Mouse (Mus musculus) embryo, embryonic 10.5 days (tissue): ENCODE measurements around the gene Rnf26.
"Not testable (repeated sequence)": the region's sequence is repeated elsewhere in the genome, so short reads cannot be mapped to it uniquely, and the experiment has no call there.

Experiments
- DNase-seq: peaks from one replicate; pipeline ENCODE4 v3.0.0-alpha.2; 2015; ENCODE audit warnings: low spot score

Gene Rnf26

GRCm38 (mm10) chr9:44125026-44125425 is 11.7 kb upstream of the Rnf26 start:
- no peak for DNase-seq

DNA sequence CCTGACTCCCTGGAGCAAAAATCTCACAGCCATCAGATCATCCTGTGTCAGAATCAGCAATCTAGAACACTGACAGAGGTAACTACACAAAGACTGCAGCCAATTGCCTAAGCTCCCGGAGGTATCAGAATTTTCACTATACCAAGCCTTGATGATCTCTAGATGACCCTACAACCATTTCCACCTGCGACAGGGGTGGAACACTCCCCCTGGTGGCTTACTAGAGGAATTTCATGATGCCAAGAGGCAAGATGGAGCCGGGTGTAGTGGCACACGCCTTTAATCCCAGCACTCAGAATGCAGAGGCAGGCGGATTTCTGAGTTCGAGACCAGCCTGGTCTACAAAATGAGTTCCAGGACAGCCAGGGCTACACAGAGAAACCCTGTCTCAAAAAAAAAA is 11.0 kb upstream of the Rnf26 start:
- DNase-seq, result no peak

DNA sequence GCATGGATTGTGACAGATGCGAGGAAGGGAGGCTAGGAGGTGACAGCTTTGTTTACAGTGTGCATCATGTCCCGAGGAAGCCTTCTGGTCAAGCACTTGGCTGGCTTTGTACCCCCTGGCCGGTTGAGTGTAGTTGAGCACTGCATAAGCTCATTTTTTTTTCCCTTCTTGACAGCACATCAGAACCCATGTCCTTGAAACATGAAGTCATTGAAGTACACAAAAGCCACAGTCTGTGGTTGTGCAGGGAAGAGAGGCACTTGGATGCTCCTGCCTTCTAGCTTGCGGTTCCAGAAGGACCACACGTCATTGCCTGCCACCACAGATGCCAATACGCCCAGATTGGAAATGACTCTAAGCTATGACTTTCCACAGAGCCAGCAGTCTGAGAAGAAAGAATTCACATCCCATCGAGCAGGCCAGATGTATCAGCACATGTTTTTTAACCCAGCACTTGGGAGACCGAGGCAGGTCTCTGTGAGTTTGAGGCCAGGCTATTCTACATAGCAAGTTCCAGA is 6.7 kb upstream of the Rnf26 start:
- DNase-seq, result no peak

DNA sequence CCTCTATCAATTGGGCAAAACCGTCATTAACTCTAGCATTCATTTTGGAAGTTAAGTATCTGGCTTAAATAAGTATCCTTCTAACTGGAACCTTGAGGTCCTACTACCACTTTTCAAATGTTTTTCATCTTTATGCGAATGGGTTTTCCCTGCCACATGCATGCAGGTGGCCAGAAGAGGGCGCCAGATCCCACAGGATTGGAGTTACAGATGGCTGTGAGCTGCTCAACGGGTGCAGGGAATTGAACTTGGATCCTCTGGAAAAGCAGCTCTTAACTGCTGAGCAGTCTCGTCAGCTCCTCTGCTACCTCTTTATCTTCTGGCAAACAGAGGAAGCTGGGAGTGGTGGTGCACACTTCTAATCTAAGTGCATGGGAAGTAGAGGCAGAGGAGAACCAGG is 5.7 kb upstream of the Rnf26 start:
- DNase-seq, result no peak

DNA sequence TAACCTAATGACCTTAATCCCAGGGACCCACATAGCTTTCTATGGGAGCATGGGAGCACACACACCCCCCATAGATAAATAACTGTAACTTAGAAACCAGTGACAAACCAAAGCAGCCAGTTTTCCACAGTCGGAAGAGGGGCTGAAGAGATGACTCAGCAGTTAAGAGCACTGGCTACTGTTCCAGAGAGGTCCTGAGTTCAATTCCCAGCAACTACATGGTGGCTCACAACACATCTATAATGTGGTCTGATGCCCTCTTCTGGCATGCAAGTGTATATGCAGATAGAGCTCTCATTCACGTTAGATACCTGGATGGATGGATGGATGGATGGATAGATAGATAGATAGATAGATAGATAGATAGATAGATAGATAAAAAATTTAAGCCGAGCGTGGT is 2.9 kb upstream of the Rnf26 start:
- DNase-seq, result no peak

- DNase-seq, result no peak
Measured at GRCm38 (mm10) chr9:44115599-44115998, 2.3 kb upstream of the Rnf26 start.

GRCm38 (mm10) chr9:44114453-44114852 is 1.1 kb upstream of the Rnf26 start:
- DNase-seq, result no peak

- not testable (repeated sequence) for DNase-seq
Measured at GRCm38 (mm10) chr9:44111909-44112308, 1.4 kb downstream of the Rnf26 start.

GRCm38 (mm10) chr9:44109360-44110095 is 3.8 kb downstream of the Rnf26 start:
- peak; percentile 86 for DNase-seq

DNA sequence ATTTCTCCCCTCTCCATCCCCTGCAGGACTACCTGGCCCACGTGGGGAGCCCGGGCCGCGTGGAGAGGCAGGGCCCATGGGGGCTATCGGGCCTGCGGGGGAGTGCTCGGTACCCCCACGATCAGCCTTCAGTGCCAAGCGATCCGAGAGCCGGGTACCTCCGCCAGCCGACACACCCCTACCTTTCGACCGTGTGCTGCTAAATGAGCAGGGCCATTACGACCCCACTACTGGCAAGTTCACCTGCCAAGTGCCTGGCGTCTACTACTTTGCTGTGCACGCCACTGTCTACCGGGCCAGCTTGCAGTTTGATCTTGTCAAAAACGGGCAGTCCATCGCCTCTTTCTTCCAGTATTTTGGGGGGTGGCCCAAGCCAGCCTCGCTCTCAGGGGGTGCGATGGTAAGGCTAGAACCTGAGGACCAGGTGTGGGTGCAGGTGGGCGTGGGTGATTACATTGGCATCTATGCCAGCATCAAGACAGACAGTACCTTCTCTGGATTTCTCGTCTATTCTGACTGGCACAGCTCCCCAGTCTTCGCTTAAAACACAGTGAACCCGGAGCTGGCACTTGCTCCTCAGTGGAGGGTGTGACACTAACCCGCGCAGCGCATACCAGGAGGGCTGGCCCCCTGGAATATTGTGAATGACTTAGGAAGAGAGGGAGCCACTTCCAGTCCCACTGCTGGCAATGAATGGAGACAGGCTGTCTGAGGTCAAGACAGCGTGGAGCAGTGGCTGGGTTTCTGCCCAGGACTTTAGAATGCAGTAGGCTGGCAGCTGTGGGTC is 4.9 kb downstream of the Rnf26 start:
- DNase-seq, result no peak

DNA sequence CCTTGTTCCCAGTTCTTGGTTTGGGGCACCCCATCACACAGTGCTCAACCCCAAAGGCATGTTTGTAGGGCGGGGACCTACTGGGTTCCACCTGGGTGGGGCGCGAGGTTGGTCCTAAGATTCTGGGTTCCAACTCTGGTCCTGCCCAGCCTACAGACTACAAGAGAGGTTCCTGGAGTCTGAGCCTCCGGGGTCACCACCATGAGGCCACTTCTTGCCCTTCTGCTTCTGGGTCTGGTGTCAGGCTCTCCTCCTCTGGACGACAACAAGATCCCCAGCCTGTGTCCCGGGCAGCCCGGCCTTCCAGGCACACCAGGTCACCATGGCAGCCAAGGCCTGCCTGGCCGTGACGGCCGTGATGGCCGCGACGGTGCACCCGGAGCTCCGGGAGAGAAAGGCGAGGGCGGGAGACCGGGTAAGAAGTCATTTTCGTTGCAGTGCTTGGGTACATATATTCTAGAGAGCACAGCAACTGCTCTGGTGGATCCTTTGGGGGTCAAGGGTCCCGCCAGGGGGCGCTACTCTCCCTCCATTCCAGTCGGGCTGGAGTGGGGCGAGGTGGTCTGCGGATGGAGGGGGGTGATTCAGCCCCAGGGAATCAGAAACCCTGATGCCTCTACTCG is 5.6 kb downstream of the Rnf26 start:
- DNase-seq, result peak; percentile 66

- DNase-seq, result no peak
Measured at GRCm38 (mm10) chr9:44107110-44107509, 6.2 kb downstream of the Rnf26 start, which contains the start of gene C1qtnf5. Gene C1qtnf5, plus strand, starts transcription at chr9:44107245.

DNA sequence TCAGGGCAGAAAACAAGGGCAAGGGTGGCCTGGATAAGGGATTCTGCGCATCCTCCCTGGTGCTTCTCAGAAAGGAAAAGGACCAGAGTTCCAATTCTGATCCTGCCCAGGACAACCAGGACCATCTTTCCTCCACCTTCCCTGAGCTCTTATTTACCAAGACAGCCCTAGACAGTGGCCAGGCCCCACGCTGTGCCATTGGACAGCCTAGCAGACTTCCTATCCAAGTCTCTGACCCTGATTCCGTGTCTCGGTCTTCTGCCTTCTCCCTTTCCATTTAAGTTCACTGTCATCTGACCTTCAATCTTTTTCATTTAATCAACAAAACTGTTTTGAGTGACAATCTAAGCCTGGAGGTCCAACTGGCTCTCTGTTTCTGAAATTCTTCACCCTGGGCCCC is 6.7 kb downstream of the Rnf26 start:
- DNase-seq, result no peak

GRCm38 (mm10) chr9:44106182-44106581 is 7.1 kb downstream of the Rnf26 start:
- no peak for DNase-seq

DNA sequence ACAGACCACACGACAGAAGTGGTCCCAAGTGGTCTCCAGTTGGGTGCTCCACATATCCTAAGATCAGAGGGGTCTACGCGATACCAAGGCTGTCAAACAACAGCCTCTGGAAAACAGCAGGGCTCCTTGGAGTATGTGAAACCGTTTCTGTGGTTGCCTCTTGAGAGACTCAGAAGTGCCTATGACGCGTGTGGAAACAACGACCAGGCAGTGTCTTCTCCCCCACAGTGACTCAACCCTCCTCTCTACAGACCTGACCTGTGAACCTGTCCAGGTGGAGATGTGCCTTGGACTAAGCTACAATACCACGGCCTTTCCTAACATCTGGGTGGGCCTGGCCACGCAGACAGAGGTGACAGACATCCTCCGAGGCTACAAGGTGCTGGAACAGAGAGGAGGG is 7.5 kb downstream of the Rnf26 start:
- no peak for DNase-seq

DNA sequence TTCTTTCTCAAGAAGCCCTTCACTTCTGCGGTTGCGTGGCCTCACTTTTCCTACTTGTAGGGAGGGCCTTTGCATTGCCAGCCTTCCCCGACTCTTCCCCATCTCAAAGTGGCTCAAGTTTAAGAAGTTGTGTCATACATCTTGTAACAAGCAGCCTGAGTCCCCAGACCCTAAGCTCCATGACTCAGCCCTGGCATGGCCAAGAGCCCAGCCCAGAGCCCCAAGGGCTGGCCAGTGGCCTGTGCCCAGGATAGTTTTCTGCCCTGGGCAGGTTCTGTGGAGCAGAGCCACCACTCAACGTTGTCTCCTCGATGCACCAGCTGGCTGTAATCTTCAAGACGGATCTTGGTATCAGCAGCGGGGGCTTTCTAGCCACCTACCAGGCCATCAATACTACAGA is 8.4 kb downstream of the Rnf26 start:
- DNase-seq, result no peak

GRCm38 (mm10) chr9:44101490-44101889 is 11.8 kb downstream of the Rnf26 start, which contains the start of gene Mfrp:
Gene Mfrp, plus strand, starts transcription at chr9:44101729.
- peak; percentile 26 for DNase-seq

DNA sequence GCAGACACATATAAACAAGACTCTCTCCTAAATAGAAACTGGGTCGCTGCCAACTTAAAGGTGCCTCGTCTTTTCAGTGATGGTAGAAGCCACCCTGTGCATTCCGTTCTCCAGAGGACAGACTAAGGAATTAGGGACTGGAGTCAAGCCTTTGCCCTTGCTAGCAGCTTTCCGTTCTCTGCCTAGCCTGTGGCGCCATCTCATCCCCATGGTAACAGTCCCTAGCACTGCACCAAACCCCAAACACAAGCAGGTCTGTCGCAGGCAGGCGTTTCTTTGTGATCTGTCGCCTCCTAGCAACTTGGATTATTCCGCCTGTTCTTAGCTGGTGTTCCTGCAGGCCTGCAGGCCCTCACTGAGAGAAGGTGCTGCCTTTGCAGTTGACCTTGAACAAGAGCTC is 16.8 kb downstream of the Rnf26 start:
- DNase-seq, result peak; percentile 68

DNA sequence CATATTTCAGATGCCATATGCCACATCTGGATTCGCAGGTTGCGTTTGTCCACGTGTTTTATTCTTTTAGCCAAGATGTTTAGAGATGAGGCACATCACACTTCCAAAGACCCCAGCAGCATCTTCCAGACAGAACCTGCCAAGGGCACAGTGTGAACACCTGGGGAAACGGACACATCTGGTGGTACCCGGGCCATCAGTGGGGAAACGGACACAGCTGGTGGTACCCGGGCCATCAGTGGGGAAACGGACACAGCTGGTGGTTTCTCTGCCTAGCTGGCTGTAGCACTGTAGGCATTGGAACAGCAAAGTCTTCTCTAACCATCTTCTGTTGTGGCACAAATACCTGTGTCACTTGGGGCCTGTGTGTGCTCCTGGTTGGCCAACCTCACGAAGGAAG is 17.5 kb downstream of the Rnf26 start:
- DNase-seq, result no peak

DNA sequence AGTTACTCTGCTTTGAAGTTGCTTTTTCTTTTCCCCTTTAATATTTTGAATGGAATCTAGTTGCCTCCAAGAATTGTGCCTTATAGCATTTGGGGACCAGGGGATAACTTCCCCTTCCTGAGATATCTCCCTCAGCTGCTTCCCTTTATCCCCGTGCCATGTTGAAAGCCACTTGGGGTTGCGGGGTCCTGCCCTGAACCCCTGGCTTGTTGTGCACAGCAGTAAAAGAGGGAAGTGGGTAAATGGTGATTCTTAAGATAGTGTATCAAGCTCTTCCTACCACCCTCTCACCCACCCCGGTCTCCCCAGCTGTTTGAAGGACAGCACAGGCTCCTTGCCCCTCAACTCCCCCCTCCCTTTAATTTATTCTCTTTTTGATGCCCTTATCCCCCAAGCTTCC is 18.6 kb downstream of the Rnf26 start:
- no peak for DNase-seq

- peak; percentile 82 for DNase-seq
Measured at GRCm38 (mm10) chr9:44093612-44094503, 19.5 kb downstream of the Rnf26 start.
